Mouse (Mus musculus) erythroblast, embryonic 14.5 days (primary cell): Measurements from ENCODE around the gene Pilrb2. TPM values are rescaled to one million over a fixed set of nuclear protein-coding genes. Genes with fewer than 3 reads are reported as not detected.
"Not testable (repeated sequence)": the region's sequence is repeated elsewhere in the genome, so short reads cannot be mapped to it uniquely, and the experiment has no call there.

Source experiments
- H3K27me3 ChIP-seq: 2 replicates; pipeline ENCODE4 v1.6.1; 2012; ENCODE audit warnings: inconsistent platforms; ENCODE audit not compliant: control insufficient read depth
- H3K36me3 ChIP-seq: 2 replicates; pipeline ENCODE4 v1.6.1; 2012; ENCODE audit warnings: mild to moderate bottlenecking, inconsistent platforms; ENCODE audit not compliant: control insufficient read depth
- H3K4me1 ChIP-seq: 2 replicates; pipeline ENCODE4 v1.6.1; 2012; ENCODE audit warnings: inconsistent platforms; ENCODE audit not compliant: control insufficient read depth
- H3K4me3 ChIP-seq: replicated peaks from 2 replicates; pipeline ENCODE3; 2012; ENCODE audit warnings: moderate library complexity, mild to moderate bottlenecking, inconsistent platforms
- H3K9me3 ChIP-seq: 2 replicates; pipeline ENCODE4 v1.6.1; 2012; ENCODE audit warnings: low read length, inconsistent platforms, mixed read lengths; ENCODE audit not compliant: control insufficient read depth
- GATA1 ChIP-seq: IDR thresholded peaks from 2 replicates; pipeline ENCODE4 v1.6.1; 2012; ENCODE audit warnings: low read length, inconsistent platforms, mixed read lengths
- TAL1 ChIP-seq: IDR thresholded peaks from 3 replicates; pipeline ENCODE4 v1.6.1; 2012; ENCODE audit warnings: low read length, inconsistent platforms, mixed read lengths
- polyA plus RNA-seq: library from polyadenylated mRNA; stranded (reverse); fragments of >175 nt; gene quantifications from 2 replicates; pipeline ENCODE4 v1.2.3, GENCODE M21; 2012

Gene Pilrb2
- polyA plus RNA-seq, 1 experiment = not detected

DNA sequence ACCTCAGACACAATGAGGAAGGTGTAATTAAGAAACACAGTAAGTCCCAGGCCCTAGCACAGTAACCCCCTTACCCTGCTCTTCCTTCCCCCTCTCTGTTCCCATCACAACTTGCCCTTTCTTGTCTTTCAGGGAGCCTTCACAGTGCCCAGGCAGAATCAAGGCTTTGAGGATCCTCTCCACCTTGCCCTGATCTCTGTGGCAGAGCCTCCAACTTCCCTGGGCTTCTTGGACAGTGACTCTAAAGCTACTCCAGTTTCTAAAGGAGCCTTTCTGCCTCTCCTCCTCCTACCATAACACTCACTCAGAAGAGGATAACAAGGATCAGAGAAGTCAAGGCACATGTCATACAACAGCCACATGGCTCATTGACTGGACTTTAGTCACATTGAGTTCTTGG, 35.0 kb downstream of the Pilrb2 start:
- Histone ChIP-seq H3K9me3 (no peaks in the 10 kb centered on the region), H3K4me3 (no peak overlapping the region), H3K4me1 (no peaks in the 10 kb centered on the region), H3K36me3 (no peaks in the 10 kb centered on the region), H3K27me3 (no peaks in the 10 kb centered on the region)
- TF ChIP-seq TAL1 = no peak
- no peak for TF ChIP-seq GATA1

- not testable (repeated sequence) for H3K36me3 ChIP-seq, H3K9me3 ChIP-seq, H3K4me1 ChIP-seq, H3K4me3 ChIP-seq, H3K27me3 ChIP-seq
These were observed 35.6 kb downstream of the Pilrb2 start, which contains the start of gene Pilra for GRCm38 (mm10) chr5:137835966-137836520. TSS of gene Pilra (minus strand) at chr5:137836281.

DNA sequence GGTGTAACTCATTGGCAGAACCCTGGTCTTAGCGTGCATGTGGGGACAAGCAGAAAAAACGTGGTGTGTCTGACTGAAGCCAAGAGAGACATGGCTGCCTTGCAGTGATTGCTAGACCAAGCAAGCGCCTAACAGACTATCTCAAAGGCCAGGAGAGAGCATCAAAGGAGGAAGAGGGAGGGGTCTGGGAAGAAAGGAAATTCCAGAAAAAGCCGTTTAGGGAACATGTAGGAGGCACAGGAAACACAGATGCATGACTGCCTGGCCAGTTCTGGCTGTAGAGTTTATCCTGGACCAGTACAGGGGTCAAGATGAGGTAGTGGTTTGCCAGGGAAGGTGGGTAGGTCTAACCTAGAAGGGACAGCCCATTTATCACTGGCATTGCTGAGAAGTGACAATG, 38.1 kb downstream of the Pilrb2 start:
- Histone ChIP-seq H3K9me3 (no peaks in the 10 kb centered on the region), H3K36me3 (no peaks in the 10 kb centered on the region), H3K27me3 (no peaks in the 10 kb centered on the region), H3K4me1 (no peaks in the 10 kb centered on the region), H3K4me3 (no peak overlapping the region)
- TF ChIP-seq TAL1 (no peak), GATA1 (no peak)

GRCm38 (mm10) chr5:137831506-137831905, 40.1 kb downstream of the Pilrb2 start:
- TF ChIP-seq TAL1 = no peak
- TF ChIP-seq GATA1 = no peak
- Histone ChIP-seq H3K27me3 (no peaks in the 10 kb centered on the region), H3K36me3 (no peaks in the 10 kb centered on the region), H3K4me1 (no peaks in the 10 kb centered on the region), H3K4me3 (no peak overlapping the region), H3K9me3 (no peaks in the 10 kb centered on the region)

GRCm38 (mm10) chr5:137831106-137831505, 40.5 kb downstream of the Pilrb2 start:
- Histone ChIP-seq H3K4me3 (no peak overlapping the region), H3K9me3 (no peaks in the 10 kb centered on the region), H3K4me1 (no peaks in the 10 kb centered on the region), H3K36me3 (no peaks in the 10 kb centered on the region), H3K27me3 (no peaks in the 10 kb centered on the region)
- TF ChIP-seq TAL1 = no peak
- no peak for TF ChIP-seq GATA1

DNA sequence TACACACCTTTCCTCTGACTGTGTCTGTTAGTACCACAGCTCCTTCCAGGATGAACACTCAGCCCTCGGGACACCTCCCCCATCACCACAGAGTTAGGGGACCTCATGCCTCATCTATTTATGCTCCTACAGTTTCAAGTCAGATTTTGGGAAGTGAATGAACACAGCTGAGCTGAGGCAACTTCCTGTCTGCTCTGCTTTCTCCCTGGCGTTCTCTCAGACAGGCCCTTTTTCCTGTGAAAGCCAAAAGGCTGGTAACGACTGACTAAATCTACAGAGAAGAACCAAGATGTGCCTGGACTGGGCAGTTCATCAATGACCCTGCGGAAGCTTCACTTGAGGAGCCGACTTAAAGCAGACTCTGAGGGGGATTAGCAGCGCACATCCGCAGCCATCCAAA, 41.4 kb downstream of the Pilrb2 start:
- Histone ChIP-seq H3K27me3 (no peaks in the 10 kb centered on the region), H3K4me3 (no peak overlapping the region)
- TF ChIP-seq TAL1 (no peak), GATA1 (no peak)

DNA sequence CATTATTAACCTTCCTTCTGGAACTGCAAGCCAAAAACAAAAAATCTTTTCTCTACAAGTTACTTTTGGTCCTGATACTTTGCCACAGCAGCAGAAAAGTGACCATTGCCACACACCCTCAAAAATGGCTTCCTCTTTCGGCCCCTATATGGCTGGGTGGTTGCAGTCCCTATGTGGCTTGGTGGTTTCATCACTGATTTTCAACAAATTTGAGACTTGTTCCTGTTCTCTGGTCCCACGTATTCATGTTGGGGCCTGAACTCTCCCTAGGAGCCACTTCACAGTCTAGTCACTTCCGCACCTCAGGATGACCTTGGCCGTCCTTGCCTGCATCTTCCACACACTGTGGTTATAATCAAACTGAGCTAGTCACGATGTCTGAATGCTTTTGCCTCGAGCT, 42.9 kb downstream of the Pilrb2 start:
- Histone ChIP-seq H3K36me3 (no peaks in the 10 kb centered on the region), H3K9me3 (no peaks in the 10 kb centered on the region)
- TF ChIP-seq GATA1 = no peak
- TF ChIP-seq TAL1 = no peak

More for the DNA sequence above, 41.4 kb downstream of the Pilrb2 start:
- Histone ChIP-seq H3K9me3 (no peaks in the 10 kb centered on the region), H3K4me1 (no peaks in the 10 kb centered on the region), H3K36me3 (no peaks in the 10 kb centered on the region)

DNA sequence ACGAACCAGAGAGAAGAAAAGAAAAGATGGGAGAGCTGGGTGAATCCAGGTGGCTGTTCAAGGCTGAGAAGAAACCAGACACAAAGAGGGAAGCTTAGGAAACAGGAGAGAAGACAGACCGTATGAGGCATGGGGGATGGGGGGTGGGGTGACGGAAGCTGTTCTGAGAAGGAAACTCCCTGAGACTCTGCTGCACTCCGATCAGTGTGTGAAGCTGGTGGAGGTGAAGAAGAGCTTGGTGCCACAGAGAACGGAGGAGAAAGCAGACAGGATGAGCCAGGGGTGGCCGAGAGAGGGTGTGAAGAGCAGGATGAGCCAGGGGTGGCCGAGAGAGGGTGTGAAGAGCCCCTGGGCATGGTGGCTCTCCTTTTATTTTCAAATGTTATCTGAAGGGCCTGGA, 45.2 kb downstream of the Pilrb2 start:
- no peaks in the 10 kb centered on the region for H3K36me3 ChIP-seq
- H3K4me3 ChIP-seq = no peak overlapping the region
- TF ChIP-seq GATA1 = no peak
- no peak for TF ChIP-seq TAL1
- H3K27me3 ChIP-seq = no peaks in the 10 kb centered on the region
- no peaks in the 10 kb centered on the region for H3K9me3 ChIP-seq
- H3K4me1 ChIP-seq = no peaks in the 10 kb centered on the region

More for the DNA sequence above, 42.9 kb downstream of the Pilrb2 start:
- no peak overlapping the region for H3K4me3 ChIP-seq
- H3K4me1 ChIP-seq = no peaks in the 10 kb centered on the region
- H3K27me3 ChIP-seq = no peaks in the 10 kb centered on the region

DNA sequence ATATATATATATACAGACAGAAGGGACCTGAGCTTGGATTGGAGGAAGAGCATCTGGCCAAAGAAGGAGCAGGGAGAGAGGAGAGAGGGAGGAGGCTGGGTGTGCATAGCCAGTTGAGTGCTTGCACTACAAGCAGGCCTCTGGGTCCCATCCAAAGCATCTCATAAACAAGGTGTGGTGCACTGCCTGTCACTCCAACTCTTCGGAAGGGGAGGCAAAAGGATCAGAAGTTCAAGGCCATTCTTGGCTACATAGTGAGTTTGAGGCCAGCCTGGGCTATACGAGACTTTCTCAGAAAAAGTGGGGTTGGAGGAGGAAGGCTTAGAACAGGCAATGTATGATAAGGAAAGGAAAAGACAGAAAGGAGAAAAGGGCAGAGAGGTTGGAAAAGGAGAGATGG, 45.6 kb downstream of the Pilrb2 start:
- Histone ChIP-seq H3K4me3 (no peak overlapping the region), H3K36me3 (no peaks in the 10 kb centered on the region), H3K27me3 (no peaks in the 10 kb centered on the region), H3K9me3 (no peaks in the 10 kb centered on the region), H3K4me1 (no peaks in the 10 kb centered on the region)
- TF ChIP-seq GATA1 (no peak), TAL1 (no peak)

DNA sequence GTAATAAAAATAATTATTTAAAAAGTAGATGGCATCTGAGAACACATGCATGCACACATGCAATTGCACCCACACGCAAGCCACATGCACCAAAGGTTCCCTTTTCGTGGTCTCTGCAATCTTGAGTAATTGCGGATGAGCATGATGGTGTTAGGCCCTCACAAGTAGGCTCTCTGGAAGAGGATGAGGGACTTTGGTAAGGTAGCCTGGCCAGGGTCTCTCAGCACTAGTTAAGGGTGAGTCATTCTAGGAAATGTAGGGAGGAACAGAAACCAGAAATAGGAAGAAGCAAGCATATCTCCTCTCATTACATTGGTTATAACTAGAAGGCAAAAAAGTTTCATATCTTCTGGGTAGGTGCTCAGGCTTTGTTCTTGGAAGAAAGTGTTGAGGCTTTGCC, 46.6 kb downstream of the Pilrb2 start:
- Histone ChIP-seq H3K9me3 (no peaks in the 10 kb centered on the region), H3K4me1 (no peaks in the 10 kb centered on the region), H3K27me3 (no peaks in the 10 kb centered on the region), H3K4me3 (no peak overlapping the region), H3K36me3 (no peaks in the 10 kb centered on the region)
- TF ChIP-seq TAL1 (no peak), GATA1 (no peak)
